Mouse (Mus musculus) G1E (cell line): ENCODE measurements at regions not wholly inside any gene's neighbourhood (a gene's known extent, or its start where the extent isn't known, plus 50 kb on each side); places are given as distances from the start of the nearest gene placed in this dataset.

Experiments used
- CTCF ChIP-seq: IDR thresholded peaks from 2 replicates; pipeline ENCODE4 v1.5.1; 2012; ENCODE audit warnings: low read depth, low read length, inconsistent platforms, mixed read lengths
- GATA1 ChIP-seq: IDR thresholded peaks from 2 replicates; pipeline ENCODE4 v1.6.1; 2012; ENCODE audit warnings: borderline replicate concordance, low read length, inconsistent platforms, mixed read lengths

GRCm38 (mm10) chr6:51767582-51768341 lies 244.1 kb downstream of the Snx10 start:
- TF ChIP-seq CTCF (no peak), GATA1 (no peak)
